Mouse (Mus musculus) liver, embryonic 14.5 days (tissue): ENCODE results near the gene Isx. TPM values are rescaled to one million over a fixed set of nuclear protein-coding genes. Genes with fewer than 3 reads are reported as not detected.

ENCODE experiments used
- ATAC-seq: fragments of 200-750 bp; cut with Nextera tagmentation; 2 replicates; pipeline ENCODE4 v1.8.0; 2017; ENCODE audit warnings: moderate number of reproducible peaks, mild to moderate bottlenecking, moderate library complexity; ENCODE audit not compliant: insufficient read depth
- DNase-seq, 3 experiments: peaks; one replicate each; pipeline ENCODE4 v3.0.0-alpha.2; 2012 to 2013; ENCODE audit warnings: low read depth in 3 of 3, low spot score in 3 of 3
- H3K27ac ChIP-seq: fragments of 300-500 bp; sonication (generic); 2 replicates; pipeline ENCODE4 v1.5.1; 2014; ENCODE audit warnings: moderate library complexity, mild to moderate bottlenecking, control low read depth, inconsistent platforms
- H3K27me3 ChIP-seq: fragments of 300-500 bp; sonication (generic); 2 replicates; pipeline ENCODE4 v1.6.1; 2014; ENCODE audit warnings: mild to moderate bottlenecking, low read length, moderate library complexity; ENCODE audit not compliant: control insufficient read depth, insufficient read depth
- H3K36me3 ChIP-seq: fragments of 300-500 bp; sonication (generic); replicated peaks from 2 replicates; pipeline ENCODE4 v1.6.1; 2014; ENCODE audit warnings: low read depth; ENCODE audit not compliant: control insufficient read depth, insufficient read depth
- H3K4me1 ChIP-seq, 2 experiments: fragments of 200-500 bp in 1 of 2; fragments of 300-500 bp in 1 of 2; sonication (generic) in 1 of 2; replicated peaks; 2 replicates each; pipeline ENCODE4 v1.6.1; 2012 to 2014; ENCODE audit warnings: antibody characterized with exemption in 1 of 2, inconsistent platforms in 1 of 2, low read length in 1 of 2; ENCODE audit not compliant: control insufficient read depth in 2 of 2, insufficient read depth in 2 of 2
- H3K4me2 ChIP-seq: fragments of 300-500 bp; sonication (generic); 2 replicates; pipeline ENCODE4 v1.6.1; 2014; ENCODE audit warnings: low read depth, mild to moderate bottlenecking, control low read depth, moderate library complexity
- H3K4me3 ChIP-seq, 2 experiments: fragments of 200-500 bp in 1 of 2; fragments of 300-500 bp in 1 of 2; sonication (generic) in 1 of 2; 2 replicates each; pipeline ENCODE4 v1.5.1; 2012 to 2014; ENCODE audit warnings: low read depth in 2 of 2, low read length in 2 of 2, mild to moderate bottlenecking in 2 of 2, control low read depth in 1 of 2, inconsistent platforms in 1 of 2, moderate library complexity in 1 of 2; ENCODE audit not compliant: insufficient read depth in 1 of 2
- H3K9ac ChIP-seq: fragments of 300-500 bp; sonication (generic); replicated peaks from 2 replicates; pipeline ENCODE4 v1.6.1; 2014; ENCODE audit warnings: mild to moderate bottlenecking, control low read depth, moderate library complexity
- H3K9me3 ChIP-seq: fragments of 300-500 bp; sonication (generic); 2 replicates; pipeline ENCODE4 v1.6.1; 2016; ENCODE audit warnings: low read length, mixed read lengths; ENCODE audit not compliant: control insufficient read depth
- CTCF ChIP-seq: IDR thresholded peaks from 2 replicates; pipeline ENCODE4 v1.5.1; 2016; ENCODE audit warnings: antibody characterized with exemption, low read depth, control low read depth
- EP300 ChIP-seq: IDR thresholded peaks from 2 replicates; pipeline ENCODE4 v1.6.1; 2016; ENCODE audit warnings: antibody characterized with exemption, low read depth
- WGBS: fragments of 180-500 bp; shearing (Covaris S2); extraction: QIAGEN DNeasy Blood & Tissue Kit; methylation state at CpG from one replicate; pipeline ENCODE4 v1.1.7; 2014; ENCODE audit not compliant: insufficient replicate concordance; 5-methylcytosine and 5-hydroxymethylcytosine counted together
- polyA plus RNA-seq, 2 experiments: library from polyadenylated mRNA; depleted of rRNA in 1 of 2; stranded (reverse) in 1 of 2; unstranded in 1 of 2; fragments of >200 nt; fragmentation: Nextera tagmentation in 1 of 2; extraction: Ambion mirVana in 1 of 2; gene quantifications; 2 replicates each; pipeline versions ENCODE4 v1.2.1 to v1.2.3; 2012 to 2014

The Isx gene
- polyA plus RNA-seq, 2 experiments, result not detected

GRCm38 (mm10) chr8:74930731-74931130 is 57.8 kb downstream of the Isx start:
- ATAC-seq, result no peak

GRCm38 (mm10) chr8:74935308-74935707 is 62.3 kb downstream of the Isx start:
- no peaks in the 10 kb centered on the region for H3K36me3 ChIP-seq
- no peak for TF ChIP-seq EP300
- TF ChIP-seq CTCF, result peak; percentile 78
- no peak overlapping the region for H3K4me2 ChIP-seq
- H3K9me3 ChIP-seq, result no peaks in the 10 kb centered on the region
- H3K9ac ChIP-seq, result no peak overlapping the region
- H3K27me3 ChIP-seq, result no peaks in the 10 kb centered on the region
- H3K4me1 ChIP-seq, result no peaks in the 10 kb centered on the region
- DNase-seq, result peak in 2 of 3 experiments; percentile 13 to 22
- ATAC-seq, result no peak
- WGBS, result 19% methylated on average over 6 of the region's 6 CpGs
- no peak overlapping the region for H3K27ac ChIP-seq
- no peak overlapping the region for H3K4me3 ChIP-seq

More at GRCm38 (mm10) chr8:74930731-74931130, 57.8 kb downstream of the Isx start:
- TF ChIP-seq CTCF (peak; percentile 77), EP300 (no peak)
- Histone ChIP-seq H3K9ac (no peak overlapping the region), H3K4me1 (no peaks in the 10 kb centered on the region), H3K9me3 (no peaks in the 10 kb centered on the region), H3K4me2 (no peak overlapping the region), H3K4me3 (no peak overlapping the region), H3K36me3 (no peaks in the 10 kb centered on the region), H3K27ac (no peak overlapping the region), H3K27me3 (no peaks in the 10 kb centered on the region)
- 15% methylated on average over 3 of the region's 3 CpGs for WGBS
- DNase-seq, result peak; percentile 7 to 17 (median 12)

DNA sequence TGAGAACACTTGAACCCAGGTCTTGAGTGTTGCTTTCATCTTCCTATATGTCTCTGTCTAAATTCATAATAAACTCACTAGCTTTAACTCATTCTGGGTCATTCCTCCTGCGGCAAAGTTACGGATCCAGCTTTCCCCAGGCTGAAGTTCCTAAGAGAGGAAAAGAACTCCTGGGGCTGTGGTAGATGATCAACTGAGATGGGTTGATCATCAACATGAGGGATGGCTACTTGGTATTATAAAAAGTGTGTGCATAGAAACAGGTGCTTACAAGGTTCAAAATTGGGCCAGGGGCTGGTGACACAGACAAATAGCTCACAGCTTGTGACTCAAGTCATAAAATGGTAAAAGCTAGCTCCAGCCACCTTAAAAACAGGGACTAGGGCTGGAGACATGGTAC is 63.7 kb downstream of the Isx start:
- no peaks in the 10 kb centered on the region for H3K36me3 ChIP-seq
- H3K27ac ChIP-seq, result no peak overlapping the region
- H3K9ac ChIP-seq, result no peak overlapping the region
- no peak for ATAC-seq
- TF ChIP-seq CTCF, result no peak
- no peak for TF ChIP-seq EP300
- H3K9me3 ChIP-seq, result no peaks in the 10 kb centered on the region
- H3K4me1 ChIP-seq, result no peaks in the 10 kb centered on the region
- no peak overlapping the region for H3K4me3 ChIP-seq
- WGBS, result 84% methylated on average over 2 of the region's 2 CpGs
- no peak overlapping the region for H3K4me2 ChIP-seq
- no peaks in the 10 kb centered on the region for H3K27me3 ChIP-seq
- DNase-seq, result no peak

DNA sequence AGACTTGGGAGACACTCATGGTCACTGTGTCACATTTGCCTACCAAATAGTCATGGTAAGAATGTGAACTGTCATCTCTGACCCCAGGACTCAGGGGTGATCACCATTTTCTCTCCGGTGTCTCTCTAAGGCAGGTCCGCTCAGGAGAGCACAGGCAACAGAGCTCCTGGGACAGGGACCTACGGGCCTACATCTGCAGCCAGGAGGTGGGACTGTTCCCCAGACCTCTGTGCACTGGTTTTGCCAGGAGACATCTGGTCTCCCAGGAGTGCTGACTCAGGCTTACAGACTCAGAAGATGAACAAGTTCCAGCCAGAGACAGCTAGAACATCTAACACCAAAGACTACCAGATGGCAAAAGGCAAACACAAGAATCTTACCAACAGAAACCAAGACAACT is 69.1 kb downstream of the Isx start:
- Histone ChIP-seq H3K4me2 (no peak overlapping the region), H3K27me3 (no peaks in the 10 kb centered on the region), H3K4me3 (no peak overlapping the region), H3K27ac (no peak overlapping the region), H3K4me1 (no peaks in the 10 kb centered on the region), H3K9me3 (no peaks in the 10 kb centered on the region), H3K36me3 (no peaks in the 10 kb centered on the region), H3K9ac (no peak overlapping the region)
- ATAC-seq (no peak), DNase-seq (no peak)
- 74% methylated on average over 3 of the region's 3 CpGs for WGBS
- TF ChIP-seq EP300 (no peak), CTCF (no peak)

Other genes starting within 250 kb of the Isx start
- gene Hmgxb4, start 120.2 kb downstream of the Isx start, polyA plus RNA-seq (2012; rRNA removed), result 10.4 and 13.2 TPM in 2 replicates
- 10.3 and 14.5 TPM in 2 replicates for gene Hmgxb4, start 120.2 kb downstream of the Isx start, polyA plus RNA-seq (2014; fragmentation: Nextera tagmentation; extraction: Ambion mirVana)
- 5.9 and 6.1 TPM in 2 replicates for gene Tom1, start 160.5 kb downstream of the Isx start, polyA plus RNA-seq (2012; rRNA removed)
- 9.2 and 9.6 TPM in 2 replicates for gene Tom1, start 160.5 kb downstream of the Isx start, polyA plus RNA-seq (2014; fragmentation: Nextera tagmentation; extraction: Ambion mirVana)
- 87.2 and 91.8 TPM in 2 replicates for gene Hmox1, start 220.4 kb downstream of the Isx start, polyA plus RNA-seq (2012; rRNA removed)
- gene Hmox1, start 220.4 kb downstream of the Isx start, polyA plus RNA-seq (2014; fragmentation: Nextera tagmentation; extraction: Ambion mirVana), result 57.7 and 61.7 TPM in 2 replicates
- 115 and 126 TPM in 2 replicates for gene Mcm5, start 236.4 kb downstream of the Isx start, polyA plus RNA-seq (2012; rRNA removed)
- gene Mcm5, start 236.4 kb downstream of the Isx start, polyA plus RNA-seq (2014; fragmentation: Nextera tagmentation; extraction: Ambion mirVana), result 145 and 158 TPM in 2 replicates